Mouse (Mus musculus) layer of hippocampus, adult 2 months (tissue): Measurements from ENCODE around the gene Spag17. TPM values are rescaled to one million over a fixed set of nuclear protein-coding genes. Genes with fewer than 3 reads are reported as not detected.

Experiments
- DNase-seq, 2 experiments: peaks; one replicate each; pipeline ENCODE4 v3.0.0; 2022; ENCODE audit warnings: low spot score in 2 of 2
- H3K27ac ChIP-seq: fragments of 200-600 bp; 2 replicates; pipeline ENCODE4 v1.8.1; 2022
- H3K4me3 ChIP-seq: fragments of 200-600 bp; 2 replicates; pipeline ENCODE4 v1.8.1; 2022; ENCODE audit warnings: mild to moderate bottlenecking
- CTCF ChIP-seq: fragments of 200-600 bp; conservative IDR thresholded peaks from 2 replicates; pipeline ENCODE4 v1.8.1; 2022; ENCODE audit warnings: antibody characterized with exemption, mild to moderate bottlenecking, moderate library complexity
- total RNA-seq, 2 experiments: library from RNA; stranded (reverse); gene quantifications; 2 replicates each; pipeline ENCODE4 v1.2.3; 2021

Spag17 gene
- total RNA-seq, 2 experiments from 2014 or later: 0.36 to 0.59 TPM

GRCm38 (mm10) chr3:100160682-100161445 lies 275.7 kb downstream of the Spag17 start:
- peak overlapping the region; percentile 83 for H3K4me3 ChIP-seq
- no peak overlapping the region for H3K27ac ChIP-seq
- DNase-seq: no peak
- no peak for TF ChIP-seq CTCF

- TF ChIP-seq CTCF: no peak
- peak overlapping the region; percentile 83 for H3K4me3 ChIP-seq
- DNase-seq: no peak
- H3K27ac ChIP-seq: peak overlapping the region; percentile 92
These were observed 276.6 kb downstream of the Spag17 start for GRCm38 (mm10) chr3:100161665-100162314.

- TF ChIP-seq CTCF: 0 out of 2 replicates have a peak, but pooled peaks have one; percentile 7
- peak within 1 kb of the TSS; percentile 83 for H3K4me3 ChIP-seq
These were observed 277.3 kb downstream of the Spag17 start, which contains the start of the genes Gdap2 and Wdr3 for GRCm38 (mm10) chr3:100162315-100163105. TSS of gene Gdap2 (plus strand) at chr3:100162381. TSS of gene Wdr3 (minus strand) at chr3:100162407.

GRCm38 (mm10) chr3:100163556-100163955 lies 278.4 kb downstream of the Spag17 start:
- no peak for DNase-seq
- peak overlapping the region; percentile 83; the same call in 1 of the 2 replicates for H3K4me3 ChIP-seq
- H3K27ac ChIP-seq: no peak overlapping the region
- no peak for TF ChIP-seq CTCF

More at GRCm38 (mm10) chr3:100162315-100163105, 277.3 kb downstream of the Spag17 start, which contains the start of the genes Gdap2 and Wdr3:
- peak; percentile 94 to 95 for DNase-seq
- peak within 1 kb of the TSS; percentile 92 for H3K27ac ChIP-seq

GRCm38 (mm10) chr3:100164991-100165390 lies 279.8 kb downstream of the Spag17 start:
- Histone ChIP-seq H3K4me3 (no peak overlapping the region), H3K27ac (no peak overlapping the region)
- DNase-seq: no peak
- no peak for TF ChIP-seq CTCF

GRCm38 (mm10) chr3:100176031-100176430 lies 290.8 kb downstream of the Spag17 start:
- no peak for DNase-seq
- Histone ChIP-seq H3K27ac (no peak overlapping the region), H3K4me3 (no peak overlapping the region)
- TF ChIP-seq CTCF: no peak

GRCm38 (mm10) chr3:100180471-100180870 lies 295.3 kb downstream of the Spag17 start:
- DNase-seq: no peak
- no peak for TF ChIP-seq CTCF
- Histone ChIP-seq H3K27ac (no peak overlapping the region; the same call in 1 of the 2 replicates), H3K4me3 (no peak overlapping the region)

- peak; percentile 86 for TF ChIP-seq CTCF
- peak; percentile 79 to 85 for DNase-seq
- H3K4me3 ChIP-seq: no peak overlapping the region
- peak overlapping the region; percentile 53; the same call in 1 of the 2 replicates for H3K27ac ChIP-seq
These were observed 304.2 kb downstream of the Spag17 start for GRCm38 (mm10) chr3:100189444-100189843.

- H3K27ac ChIP-seq: peak overlapping the region; percentile 53; the same call in 1 of the 2 replicates
- no peak overlapping the region for H3K4me3 ChIP-seq
- DNase-seq: no peak
- no peak for TF ChIP-seq CTCF
These were observed 304.7 kb downstream of the Spag17 start for GRCm38 (mm10) chr3:100189861-100190260.
